Mouse (Mus musculus) heart, embryonic 10.5 days (tissue): ENCODE measurements around the gene Reln. TPM values are rescaled to one million over a fixed set of nuclear protein-coding genes. Genes with fewer than 3 reads are reported as not detected.

Experiments
- DNase-seq: peaks from one replicate; pipeline ENCODE4 v3.0.0-alpha.2; 2017; ENCODE audit warnings: low spot score
- H3K27ac ChIP-seq: fragments of 300-500 bp; sonication (generic); 2 replicates; pipeline ENCODE4 v1.5.1; 2016; ENCODE audit warnings: mild to moderate bottlenecking
- H3K27me3 ChIP-seq: fragments of 300-500 bp; sonication (generic); 2 replicates; pipeline ENCODE4 v1.6.1; 2016; ENCODE audit warnings: mild to moderate bottlenecking; ENCODE audit not compliant: poor library complexity, insufficient read depth, severe bottlenecking
- H3K36me3 ChIP-seq: fragments of 300-500 bp; sonication (generic); 2 replicates; pipeline ENCODE4 v1.6.1; 2016; ENCODE audit warnings: mild to moderate bottlenecking, moderate library complexity
- H3K4me1 ChIP-seq: fragments of 300-500 bp; sonication (generic); 2 replicates; pipeline ENCODE4 v1.6.1; 2016; ENCODE audit warnings: mild to moderate bottlenecking
- H3K4me3 ChIP-seq: fragments of 300-500 bp; sonication (generic); 2 replicates; pipeline ENCODE4 v1.5.1; 2016; ENCODE audit warnings: mild to moderate bottlenecking, moderate library complexity
- H3K9me3 ChIP-seq: fragments of 300-500 bp; sonication (generic); 2 replicates; pipeline ENCODE4 v1.6.1; 2016; ENCODE audit warnings: mild to moderate bottlenecking, moderate library complexity
- WGBS: fragments of 180-500 bp; shearing (Covaris S2); methylation state at CpG from one replicate; pipeline ENCODE4 v1.1.7; 2016; 5-methylcytosine and 5-hydroxymethylcytosine counted together
- polyA plus RNA-seq: library from polyadenylated mRNA; unstranded; fragments of >200 nt; fragmentation: Nextera tagmentation; extraction: Ambion mirVana; gene quantifications from 2 replicates; pipeline ENCODE4 v1.2.1, GENCODE M21; 2016

Gene Reln
- polyA plus RNA-seq, 1 experiment from 2014 or later, result 16.9 TPM

GRCm38 (mm10) chr5:21983021-21983667 is 361.4 kb downstream of the Reln start:
- Histone ChIP-seq H3K36me3 (no peaks in the 10 kb centered on the region), H3K27ac (no peak overlapping the region), H3K9me3 (no peaks in the 10 kb centered on the region), H3K27me3 (no peaks in the 10 kb centered on the region), H3K4me3 (no peak overlapping the region), H3K4me1 (no peaks in the 10 kb centered on the region)
- no peak for DNase-seq
- 78% methylated on average over 3 of the region's 3 CpGs for WGBS

GRCm38 (mm10) chr5:21981216-21981615 is 363.3 kb downstream of the Reln start:
- 84% methylated on average over 3 of the region's 3 CpGs for whole genome bisulfite sequencing

GRCm38 (mm10) chr5:21980544-21980943 is 364.0 kb downstream of the Reln start:
- 87% methylated on average over 3 of the region's 3 CpGs for WGBS
- H3K36me3 ChIP-seq, result no peaks in the 10 kb centered on the region

More at GRCm38 (mm10) chr5:21981216-21981615, 363.3 kb downstream of the Reln start:
- no peaks in the 10 kb centered on the region for H3K4me1 ChIP-seq
- H3K36me3 ChIP-seq, result no peaks in the 10 kb centered on the region
- DNase-seq, result no peak
- no peaks in the 10 kb centered on the region for H3K9me3 ChIP-seq
- no peaks in the 10 kb centered on the region for H3K27me3 ChIP-seq
- no peak overlapping the region for H3K4me3 ChIP-seq
- no peak overlapping the region for H3K27ac ChIP-seq

GRCm38 (mm10) chr5:21973266-21974010 is 371.1 kb downstream of the Reln start:
- H3K27ac ChIP-seq, result no peak overlapping the region
- no peaks in the 10 kb centered on the region for H3K36me3 ChIP-seq
- DNase-seq, result no peak
- 45% methylated on average over 5 of the region's 5 CpGs for WGBS
- no peaks in the 10 kb centered on the region for H3K4me1 ChIP-seq
- no peak overlapping the region for H3K4me3 ChIP-seq
- H3K27me3 ChIP-seq, result no peaks in the 10 kb centered on the region
- no peaks in the 10 kb centered on the region for H3K9me3 ChIP-seq

More at GRCm38 (mm10) chr5:21980544-21980943, 364.0 kb downstream of the Reln start:
- Histone ChIP-seq H3K27me3 (no peaks in the 10 kb centered on the region), H3K4me1 (no peaks in the 10 kb centered on the region), H3K4me3 (no peak overlapping the region), H3K27ac (no peak overlapping the region), H3K9me3 (no peaks in the 10 kb centered on the region)
- no peak for DNase-seq

- H3K27me3 ChIP-seq, result no peaks in the 10 kb centered on the region
- H3K4me3 ChIP-seq, result no peak overlapping the region
- DNase-seq, result no peak
- no peaks in the 10 kb centered on the region for H3K4me1 ChIP-seq
- no peak overlapping the region for H3K27ac ChIP-seq
- no peaks in the 10 kb centered on the region for H3K9me3 ChIP-seq
- 95% methylated on average over 1 of the region's 1 CpGs for WGBS
- no peaks in the 10 kb centered on the region for H3K36me3 ChIP-seq
These were observed 382.7 kb downstream of the Reln start for GRCm38 (mm10) chr5:21961796-21962195.

GRCm38 (mm10) chr5:21960151-21960550 is 384.4 kb downstream of the Reln start:
- no peak for DNase-seq
- Histone ChIP-seq H3K9me3 (no peaks in the 10 kb centered on the region), H3K36me3 (no peaks in the 10 kb centered on the region), H3K4me1 (no peaks in the 10 kb centered on the region), H3K27me3 (no peaks in the 10 kb centered on the region), H3K4me3 (no peak overlapping the region), H3K27ac (no peak overlapping the region)
- WGBS, result 79% methylated on average over 14 of the region's 14 CpGs

- Histone ChIP-seq H3K9me3 (no peaks in the 10 kb centered on the region), H3K4me1 (no peaks in the 10 kb centered on the region), H3K27ac (no peak overlapping the region), H3K27me3 (no peaks in the 10 kb centered on the region), H3K4me3 (no peak overlapping the region), H3K36me3 (no peaks in the 10 kb centered on the region)
- no peak for DNase-seq
- WGBS, result 79% methylated on average over 4 of the region's 4 CpGs
These were observed 386.9 kb downstream of the Reln start for GRCm38 (mm10) chr5:21957586-21957985.

GRCm38 (mm10) chr5:21957061-21957460 is 387.4 kb downstream of the Reln start:
- 86% methylated on average over 4 of the region's 4 CpGs for WGBS
- H3K27me3 ChIP-seq, result no peaks in the 10 kb centered on the region
- H3K9me3 ChIP-seq, result no peaks in the 10 kb centered on the region
- no peak for DNase-seq
- no peak overlapping the region for H3K27ac ChIP-seq
- no peak overlapping the region for H3K4me3 ChIP-seq
- no peaks in the 10 kb centered on the region for H3K4me1 ChIP-seq
- no peaks in the 10 kb centered on the region for H3K36me3 ChIP-seq

GRCm38 (mm10) chr5:21949507-21949897 is 395.0 kb downstream of the Reln start:
- Histone ChIP-seq H3K36me3 (no peaks in the 10 kb centered on the region), H3K9me3 (no peaks in the 10 kb centered on the region), H3K4me3 (no peak overlapping the region), H3K27me3 (no peaks in the 10 kb centered on the region), H3K27ac (no peak overlapping the region), H3K4me1 (no peaks in the 10 kb centered on the region)
- no peak for DNase-seq
- 84% methylated on average over 7 of the region's 7 CpGs for WGBS

- DNase-seq, result no peak
- Histone ChIP-seq H3K4me1 (no peaks in the 10 kb centered on the region), H3K27ac (no peak overlapping the region), H3K36me3 (no peaks in the 10 kb centered on the region), H3K9me3 (no peaks in the 10 kb centered on the region), H3K4me3 (no peak overlapping the region), H3K27me3 (no peaks in the 10 kb centered on the region)
- 91% methylated on average over 11 of the region's 11 CpGs for WGBS
These were observed 395.6 kb downstream of the Reln start for GRCm38 (mm10) chr5:21948736-21949506.

GRCm38 (mm10) chr5:21947610-21948381 is 396.7 kb downstream of the Reln start:
- 82% methylated on average over 9 of the region's 9 CpGs for WGBS

GRCm38 (mm10) chr5:21944579-21944978 is 399.9 kb downstream of the Reln start:
- Histone ChIP-seq H3K27me3 (no peaks in the 10 kb centered on the region), H3K4me1 (no peaks in the 10 kb centered on the region), H3K4me3 (no peak overlapping the region), H3K9me3 (no peaks in the 10 kb centered on the region), H3K27ac (no peak overlapping the region), H3K36me3 (no peaks in the 10 kb centered on the region)
- WGBS, result 94% methylated on average over 1 of the region's 1 CpGs
- no peak for DNase-seq

More at GRCm38 (mm10) chr5:21947610-21948381, 396.7 kb downstream of the Reln start:
- Histone ChIP-seq H3K27ac (no peak overlapping the region), H3K4me1 (no peaks in the 10 kb centered on the region), H3K4me3 (no peak overlapping the region), H3K36me3 (no peaks in the 10 kb centered on the region), H3K9me3 (no peaks in the 10 kb centered on the region), H3K27me3 (no peaks in the 10 kb centered on the region)
- DNase-seq, result no peak
